Mouse (Mus musculus) layer of hippocampus, adult 11-12 months (tissue): ENCODE measurements at regions not wholly inside any gene's neighbourhood (a gene's known extent, or its start where the extent isn't known, plus 50 kb on each side); places are given as distances from the start of the nearest gene placed in this dataset.

Experiments used
- DNase-seq: peaks from one replicate; pipeline ENCODE4 v3.0.0; 2022; ENCODE audit warnings: low spot score

- no peak for DNase-seq
Observed at GRCm38 (mm10) chr6:94957172-94957668, 159.8 kb upstream of the Kbtbd8 start.

- DNase-seq = no peak
Observed at GRCm38 (mm10) chr6:94954580-94954979, 162.5 kb upstream of the Kbtbd8 start.

- DNase-seq = no peak
Observed at GRCm38 (mm10) chr6:94953658-94954057, 163.4 kb upstream of the Kbtbd8 start.

GRCm38 (mm10) chr6:94951971-94952768 is 164.9 kb upstream of the Kbtbd8 start:
- no peak for DNase-seq

GRCm38 (mm10) chr6:94950944-94951343 is 166.1 kb upstream of the Kbtbd8 start:
- DNase-seq = no peak

GRCm38 (mm10) chr6:94950319-94950718 is 166.7 kb upstream of the Kbtbd8 start:
- no peak for DNase-seq

- no peak for DNase-seq
Observed at GRCm38 (mm10) chr6:94946352-94946900, 170.6 kb upstream of the Kbtbd8 start.

- no peak for DNase-seq
Observed at GRCm38 (mm10) chr6:94945715-94946114, 171.3 kb upstream of the Kbtbd8 start.

GRCm38 (mm10) chr6:94944196-94944595 is 172.8 kb upstream of the Kbtbd8 start:
- no peak for DNase-seq

GRCm38 (mm10) chr6:94938949-94939348 is 178.1 kb upstream of the Kbtbd8 start:
- DNase-seq = no peak

- no peak for DNase-seq
Observed at GRCm38 (mm10) chr6:94936206-94936605, 180.8 kb upstream of the Kbtbd8 start.

GRCm38 (mm10) chr6:94935706-94936105 is 181.3 kb upstream of the Kbtbd8 start:
- no peak for DNase-seq

- no peak for DNase-seq
Observed at GRCm38 (mm10) chr6:94927811-94928210, 189.2 kb upstream of the Kbtbd8 start.

GRCm38 (mm10) chr6:94926652-94927211 is 190.3 kb upstream of the Kbtbd8 start:
- no peak for DNase-seq

- no peak for DNase-seq
Observed at GRCm38 (mm10) chr6:94925408-94925807, 191.6 kb upstream of the Kbtbd8 start.

- no peak for DNase-seq
Observed at GRCm38 (mm10) chr6:94924338-94925039, 192.6 kb upstream of the Kbtbd8 start.

GRCm38 (mm10) chr6:94921741-94922140 is 195.3 kb upstream of the Kbtbd8 start:
- DNase-seq = no peak

- DNase-seq = no peak
Observed at GRCm38 (mm10) chr6:94920770-94921169, 196.3 kb upstream of the Kbtbd8 start.

GRCm38 (mm10) chr6:94919194-94919743 is 197.8 kb upstream of the Kbtbd8 start:
- no peak for DNase-seq

- DNase-seq = no peak
Observed at GRCm38 (mm10) chr6:94915842-94916620, 201.0 kb upstream of the Kbtbd8 start.

- DNase-seq = no peak
Observed at GRCm38 (mm10) chr6:94911836-94912235, 205.2 kb upstream of the Kbtbd8 start.

- DNase-seq = no peak
Observed at GRCm38 (mm10) chr6:94911374-94911773, 205.7 kb upstream of the Kbtbd8 start.
